Mouse (Mus musculus) MEL (cell line): ENCODE results near the gene Stambp. TPM values are rescaled to one million over a fixed set of nuclear protein-coding genes. Genes with fewer than 3 reads are reported as not detected.
A peak's percentile ranks its signal among the peaks of the same experiment; 100 is the strongest.

ENCODE experiments used
- DNase-seq: peaks from one replicate; pipeline ENCODE4 v3.0.0; 2011; ENCODE audit warnings: low read depth, low spot score
- H3K27ac ChIP-seq: 2 replicates; pipeline ENCODE4 v1.5.1; 2012; ENCODE audit warnings: low read depth, mild to moderate bottlenecking, control low read depth, low read length, moderate library complexity; ENCODE audit not compliant: control insufficient read depth
- H3K27me3 ChIP-seq, 2 experiments: fragments of 150-350 bp in 1 of 2; sonication (generic) in 1 of 2; 2 replicates each; pipeline ENCODE4 v1.6.1; 2012; ENCODE audit warnings: low read length in 2 of 2, mild to moderate bottlenecking in 2 of 2, improper control_type of control experiment in 1 of 2, moderate library complexity in 1 of 2; ENCODE audit not compliant: insufficient read depth in 2 of 2, control insufficient read depth in 1 of 2
- H3K36me3 ChIP-seq, 2 experiments: 2 replicates each; pipeline ENCODE4 v1.6.1; 2012 to 2014; ENCODE audit warnings: low read length in 2 of 2, improper control_type of control experiment in 1 of 2, inconsistent platforms in 1 of 2, mild to moderate bottlenecking in 1 of 2; ENCODE audit not compliant: insufficient read depth in 2 of 2, control insufficient read depth in 1 of 2
- H3K4me1 ChIP-seq, 2 experiments: fragments of 150-350 bp in 1 of 2; sonication (generic) in 1 of 2; 2 replicates each; pipeline ENCODE4 v1.6.1; 2012; ENCODE audit warnings: low read length in 2 of 2, improper control_type of control experiment in 1 of 2, mild to moderate bottlenecking in 1 of 2; ENCODE audit not compliant: insufficient read depth in 2 of 2, control insufficient read depth in 1 of 2
- H3K4me3 ChIP-seq, 2 experiments: fragments of 150-350 bp in 1 of 2; sonication (generic) in 1 of 2; 2 replicates each; pipeline ENCODE4 v1.5.1; 2012; ENCODE audit warnings: low read depth in 2 of 2, low read length in 2 of 2, mild to moderate bottlenecking in 2 of 2, moderate library complexity in 2 of 2, control low read depth in 1 of 2, improper control_type of control experiment in 1 of 2; ENCODE audit not compliant: control insufficient read depth in 1 of 2, insufficient read depth in 1 of 2
- H3K79me2 ChIP-seq: 2 replicates; pipeline ENCODE4 v1.6.1; 2012; ENCODE audit warnings: mild to moderate bottlenecking, low read length, moderate library complexity; ENCODE audit not compliant: control insufficient read depth, poor library complexity, insufficient read depth
- H3K9ac ChIP-seq: 2 replicates; pipeline ENCODE4 v1.6.1; 2012; ENCODE audit warnings: low read depth, mild to moderate bottlenecking, control low read depth, low read length, moderate library complexity; ENCODE audit not compliant: control insufficient read depth, poor library complexity, severe bottlenecking
- H3K9me3 ChIP-seq: fragments of 150-350 bp; sonication (generic); replicated peaks from 2 replicates; pipeline ENCODE4 v1.6.1; 2012; ENCODE audit warnings: mild to moderate bottlenecking, low read length, improper control_type of control experiment, moderate library complexity; ENCODE audit not compliant: insufficient read depth
- BHLHE40 ChIP-seq: IDR thresholded peaks from 2 replicates; pipeline ENCODE4 v1.6.1; 2012; ENCODE audit warnings: low read depth, mild to moderate bottlenecking, inconsistent platforms, low read length, improper control_type of control experiment, borderline replicate concordance
- CHD1 ChIP-seq: IDR thresholded peaks from 2 replicates; pipeline ENCODE4 v1.6.1; 2012; ENCODE audit warnings: low read depth, mild to moderate bottlenecking, inconsistent platforms, low read length, improper control_type of control experiment
- CHD2 ChIP-seq: IDR thresholded peaks from 2 replicates; pipeline ENCODE4 v1.6.1; 2011; ENCODE audit warnings: low read length, improper control_type of control experiment
- ELF1 ChIP-seq: IDR thresholded peaks from 2 replicates; pipeline ENCODE4 v1.6.1; 2014; ENCODE audit warnings: low read depth, mild to moderate bottlenecking, inconsistent platforms, low read length, improper control_type of control experiment, moderate library complexity
- GATA1 ChIP-seq: IDR thresholded peaks from 2 replicates; pipeline ENCODE4 v1.6.1; 2011; ENCODE audit warnings: low read depth, low read length, improper control_type of control experiment
- HCFC1 ChIP-seq: IDR thresholded peaks from 2 replicates; pipeline ENCODE4 v1.6.1; 2012; ENCODE audit warnings: low read depth, mild to moderate bottlenecking, inconsistent platforms, low read length, improper control_type of control experiment, moderate library complexity
- JUND ChIP-seq: IDR thresholded peaks from 2 replicates; pipeline ENCODE4 v1.6.1; 2011; ENCODE audit warnings: low read depth, mild to moderate bottlenecking, improper control_type of control experiment, low read length
- KAT2A ChIP-seq: conservative IDR thresholded peaks from 2 replicates; pipeline ENCODE4 v1.6.1; 2012; ENCODE audit warnings: low read depth, low read length, improper control_type of control experiment, inconsistent platforms
- MAFK ChIP-seq: IDR thresholded peaks from 2 replicates; pipeline ENCODE4 v1.6.1; 2011; ENCODE audit warnings: low read depth, mild to moderate bottlenecking, low read length, improper control_type of control experiment, borderline replicate concordance
- MAX ChIP-seq: IDR thresholded peaks from 2 replicates; pipeline ENCODE4 v1.6.1; 2011; ENCODE audit warnings: low read length, improper control_type of control experiment
- MAZ ChIP-seq: IDR thresholded peaks from 2 replicates; pipeline ENCODE4 v1.6.1; 2012; ENCODE audit warnings: low read depth, mild to moderate bottlenecking, inconsistent platforms, low read length, improper control_type of control experiment
- MEF2A ChIP-seq: IDR thresholded peaks from 2 replicates; pipeline ENCODE4 v1.6.1; 2014; ENCODE audit warnings: low read depth, mild to moderate bottlenecking, inconsistent platforms, low read length, improper control_type of control experiment; ENCODE audit not compliant: poor library complexity, insufficient replicate concordance, severe bottlenecking; ENCODE audit errors: extremely low read depth
- MYB ChIP-seq: IDR thresholded peaks from 2 replicates; pipeline ENCODE4 v1.6.1; 2011; ENCODE audit warnings: mild to moderate bottlenecking, low read depth, low read length, improper control_type of control experiment
- MYC ChIP-seq: IDR thresholded peaks from 2 replicates; pipeline ENCODE4 v1.6.1; 2011; ENCODE audit warnings: low read depth, mild to moderate bottlenecking, low read length, improper control_type of control experiment, moderate library complexity
- POLR2A ChIP-seq, 2 experiments: IDR thresholded peaks; 2 replicates each; pipeline ENCODE4 v1.6.1; 2011 to 2012; ENCODE audit warnings: low read length in 2 of 2, mild to moderate bottlenecking in 2 of 2, control low read depth in 1 of 2, improper control_type of control experiment in 1 of 2, low read depth in 1 of 2, moderate library complexity in 1 of 2; ENCODE audit not compliant: control insufficient read depth in 1 of 2, insufficient read depth in 1 of 2, poor library complexity in 1 of 2
- RAD21 ChIP-seq: IDR thresholded peaks from 2 replicates; pipeline ENCODE4 v1.6.1; 2011; ENCODE audit warnings: mild to moderate bottlenecking, low read depth, low read length, improper control_type of control experiment
- RCOR1 ChIP-seq: IDR thresholded peaks from 2 replicates; pipeline ENCODE4 v1.6.1; 2012; ENCODE audit warnings: low read depth, mild to moderate bottlenecking, inconsistent platforms, low read length, improper control_type of control experiment
- TAL1 ChIP-seq: IDR thresholded peaks from 2 replicates; pipeline ENCODE4 v1.6.1; 2012; ENCODE audit warnings: mild to moderate bottlenecking, inconsistent platforms, low read length, moderate library complexity, mixed read lengths
- TBP ChIP-seq: IDR thresholded peaks from 2 replicates; pipeline ENCODE4 v1.8.0; 2011; ENCODE audit warnings: low read depth, low read length, improper control_type of control experiment
- USF2 ChIP-seq, 2 experiments: IDR thresholded peaks; 2 replicates each; pipeline ENCODE4 v1.6.1; 2011 to 2012; ENCODE audit warnings: improper control_type of control experiment in 2 of 2, low read length in 2 of 2, borderline replicate concordance in 1 of 2, inconsistent platforms in 1 of 2, low read depth in 1 of 2, mild to moderate bottlenecking in 1 of 2; ENCODE audit not compliant: insufficient read depth in 1 of 2
- ZMIZ1 ChIP-seq: IDR thresholded peaks from 2 replicates; pipeline ENCODE4 v1.6.1; 2012; ENCODE audit warnings: low read depth, mild to moderate bottlenecking, inconsistent platforms, low read length, improper control_type of control experiment, moderate library complexity
- ZNF384 ChIP-seq: IDR thresholded peaks from 2 replicates; pipeline ENCODE4 v1.6.1; 2012; ENCODE audit warnings: low read depth, mild to moderate bottlenecking, inconsistent platforms, low read length, improper control_type of control experiment
- polyA plus RNA-seq, 2 experiments: library from polyadenylated mRNA; stranded (reverse) in 1 of 2; unstranded in 1 of 2; fragments of >175 nt in 1 of 2; fragments of >200 nt in 1 of 2; gene quantifications; 2 replicates each; pipeline versions ENCODE4 v1.2.1 to v1.2.4; 2012; ENCODE audit warnings: low replicate concordance in 2 of 2, low read depth in 1 of 2; ENCODE audit not compliant: insufficient read length in 2 of 2, insufficient read depth in 1 of 2, missing spikeins in 1 of 2
- total RNA-seq: library from RNA; depleted of rRNA; stranded (reverse); fragments of 300-350 nt; gene quantifications from 2 replicates; pipeline ENCODE4 v1.2.3, GENCODE M21; 2012

Stambp gene
- total and polyA plus RNA-seq, 3 experiments = 4.0 to 18.3 TPM; not detected in 1

DNA sequence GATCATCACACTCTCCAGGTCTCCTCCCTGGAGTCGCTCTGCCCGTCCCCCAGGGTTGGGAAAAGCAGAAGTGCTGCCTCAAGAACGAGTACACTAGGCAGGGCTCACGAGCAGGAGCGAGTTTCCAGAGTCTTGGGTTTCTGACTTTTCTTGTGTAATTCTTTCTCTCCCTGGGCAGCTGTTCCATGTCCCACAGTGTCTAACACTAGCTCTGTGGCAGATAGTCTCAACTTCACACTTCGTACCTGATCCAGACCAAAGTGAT lies 35.8 kb downstream of the Stambp start:
- TF ChIP-seq TAL1 (no peak), KAT2A (no peak), JUND (no peak), RAD21 (no peak), MAX (no peak)
- H3K4me1 ChIP-seq = peaks cover 0 to 4% of the 10 kb centered on the region in 2 experiments; a peak in 2 of 4 replicates
- H3K27ac ChIP-seq = no peak overlapping the region
- H3K79me2 ChIP-seq = no peaks in the 10 kb centered on the region
- H3K36me3 ChIP-seq = peaks cover 0 to 2% of the 10 kb centered on the region in 2 experiments; a peak in 1 of 4 replicates
- peak overlapping the region; percentile 17; the same call in 1 of the 2 replicates for H3K9ac ChIP-seq
- peak; percentile 43 for DNase-seq
- peak overlapping the region in 1 of 2 experiments; percentile 35; a peak in 2 of 4 replicates for H3K4me3 ChIP-seq
- no peaks in the 10 kb centered on the region for H3K9me3 ChIP-seq
- peaks cover 2 to 5% of the 10 kb centered on the region in 2 experiments; a peak in 3 of 4 replicates for H3K27me3 ChIP-seq

DNA sequence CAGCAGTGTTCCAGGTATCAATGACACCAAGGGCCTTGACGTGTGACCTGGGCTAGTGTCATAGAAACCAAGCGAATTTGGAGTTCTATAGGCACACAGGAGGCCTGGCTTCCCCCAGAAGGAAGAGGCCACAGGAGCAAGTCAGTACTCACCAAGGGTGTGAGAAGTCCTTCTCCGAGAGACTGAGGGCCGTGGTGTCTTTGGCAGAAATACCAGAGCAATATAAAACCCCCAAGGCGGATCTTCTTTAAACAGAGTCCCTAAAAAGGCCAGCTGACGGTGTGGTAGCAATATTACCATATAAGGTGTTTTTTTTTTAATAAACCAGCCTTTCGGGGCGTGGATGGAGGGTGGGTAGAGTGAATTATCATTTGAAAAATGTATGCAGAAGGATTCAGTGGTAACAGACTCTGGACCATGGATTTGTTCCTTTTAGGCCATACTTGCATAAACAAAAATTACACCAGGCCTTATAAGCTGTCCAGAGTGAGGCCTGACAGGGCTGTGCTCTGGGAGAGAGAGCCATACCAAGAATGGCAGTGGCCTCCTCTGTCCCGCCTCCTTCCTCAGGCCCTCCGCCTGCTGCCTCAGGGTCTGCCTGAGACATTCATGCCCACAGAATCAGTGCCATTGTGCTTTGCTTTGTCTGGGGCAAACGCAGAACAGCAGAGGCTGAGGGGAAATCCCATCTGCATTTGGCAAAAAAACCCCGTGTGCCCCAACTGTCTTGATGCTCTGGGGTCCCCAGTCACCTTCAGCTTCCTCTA lies 36.3 kb downstream of the Stambp start, which contains the start of gene Actg2:
Gene Actg2 (minus strand): TSS at position 238 of the 767 bp plus-strand sequence.
- peak within 1 kb of the TSS in 1 of 2 experiments; percentile 35; a peak in 2 of 4 replicates for H3K4me3 ChIP-seq
- peak within 1 kb of the TSS; percentile 17; the same call in 1 of the 2 replicates for H3K9ac ChIP-seq
- H3K4me1 ChIP-seq = peaks cover 0 to 4% of the 10 kb centered on the region in 2 experiments; a peak in 2 of 4 replicates
- TF ChIP-seq GATA1 = no peak
- no peak for TF ChIP-seq TBP
- no peak for TF ChIP-seq TAL1
- no peak for TF ChIP-seq MAZ
- no peak for TF ChIP-seq MYB
- TF ChIP-seq ELF1 = no peak
- TF ChIP-seq USF2 (IDR thresholded peaks at IDR 0.05; ENCODE audit: borderline replicate concordance in 1 of 2, insufficient read depth in 1 of 2, low read depth in 1 of 2, low read length in 2 of 2) = no peak
- no peak for TF ChIP-seq ZNF384
- TF ChIP-seq MYC = no peak
- TF ChIP-seq ZMIZ1 = no peak
- TF ChIP-seq POLR2A (IDR thresholded peaks at IDR 0.05; ENCODE audit: control insufficient read depth in 1 of 2, insufficient read depth in 1 of 2, low read depth in 1 of 2, low read length in 2 of 2, poor library complexity in 1 of 2) = no peak
- no peak for TF ChIP-seq CHD1
- no peak for TF ChIP-seq MAFK
- no peak for TF ChIP-seq CHD2
- no peak for TF ChIP-seq MEF2A
- TF ChIP-seq HCFC1 = no peak
- TF ChIP-seq RCOR1 = no peak
- TF ChIP-seq KAT2A = no peak
- TF ChIP-seq RAD21 = no peak
- TF ChIP-seq BHLHE40 = no peak
- H3K27ac ChIP-seq = no peak within 1 kb of the TSS
- H3K79me2 ChIP-seq = no peaks in the 10 kb centered on the region
- peaks cover 0 to 2% of the 10 kb centered on the region in 2 experiments; a peak in 1 of 4 replicates for H3K36me3 ChIP-seq
- no peaks in the 10 kb centered on the region for H3K9me3 ChIP-seq
- peaks cover 2 to 6% of the 10 kb centered on the region in 2 experiments; a peak in 3 of 4 replicates for H3K27me3 ChIP-seq
- DNase-seq = no peak
